Mouse (Mus musculus) myocyte (in vitro differentiated cells): ENCODE results near the gene Cog5.

Source experiments
- CEBPB ChIP-seq: IDR thresholded peaks from 2 replicates; pipeline ENCODE4 v1.6.1; 2011; ENCODE audit warnings: mild to moderate bottlenecking, moderate library complexity; ENCODE audit not compliant: poor library complexity, insufficient read depth, severe bottlenecking
- MAX ChIP-seq: IDR thresholded peaks from one replicate; pipeline ENCODE4 v1.6.1; 2011; ENCODE audit warnings: low read depth, mild to moderate bottlenecking, control low read depth
- MYOD1 ChIP-seq, 3 experiments: IDR thresholded peaks; one replicate each; pipeline ENCODE4 v1.6.1; 2011; ENCODE audit warnings: control low read depth in 2 of 3, low read depth in 2 of 3, mild to moderate bottlenecking in 2 of 3, moderate library complexity in 1 of 3; ENCODE audit not compliant: insufficient read length in 2 of 3, control insufficient read depth in 1 of 3
- MYOG ChIP-seq, 3 experiments: IDR thresholded peaks; one replicate each; pipeline ENCODE4 v1.6.1; 2011; ENCODE audit warnings: control low read depth in 2 of 3, low read depth in 2 of 3, mild to moderate bottlenecking in 2 of 3; ENCODE audit not compliant: insufficient read length in 2 of 3, control insufficient read depth in 1 of 3, insufficient read depth in 1 of 3
- POLR2A ChIP-seq: IDR thresholded peaks from one replicate; pipeline ENCODE4 v1.6.1; 2011; ENCODE audit warnings: low read depth, mild to moderate bottlenecking, control low read depth, moderate library complexity; ENCODE audit not compliant: insufficient read length
- POLR2AphosphoS2 ChIP-seq: IDR thresholded peaks from one replicate; pipeline ENCODE4 v1.6.1; 2011; ENCODE audit warnings: low read depth, control low read depth; ENCODE audit not compliant: insufficient read length
- REST ChIP-seq: IDR thresholded peaks from one replicate; pipeline ENCODE4 v1.6.1; 2011; ENCODE audit warnings: mild to moderate bottlenecking, control low read depth, moderate library complexity; ENCODE audit not compliant: insufficient read depth, insufficient read length
- USF1 ChIP-seq: IDR thresholded peaks from one replicate; pipeline ENCODE4 v1.6.1; 2011; ENCODE audit warnings: low read depth, mild to moderate bottlenecking, control low read depth, moderate library complexity

GRCm38 (mm10) chr12:31656841-31657240, 2.2 kb downstream of the Cog5 start:
- TF ChIP-seq POLR2A = no peak
- no peak for TF ChIP-seq POLR2AphosphoS2
- no peak for TF ChIP-seq CEBPB
- no peak for TF ChIP-seq MYOD1 (IDR thresholded peaks at IDR 0.05; ENCODE audit: control insufficient read depth in 1 of 3, insufficient read length in 2 of 3, low read depth in 2 of 3)
- TF ChIP-seq MYOG (IDR thresholded peaks at IDR 0.05; ENCODE audit: control insufficient read depth in 1 of 3, insufficient read depth in 1 of 3, insufficient read length in 2 of 3, low read depth in 2 of 3) = no peak
- no peak for TF ChIP-seq REST
- TF ChIP-seq MAX = no peak
- no peak for TF ChIP-seq USF1
